Mouse (Mus musculus): ENCODE measurements around the gene Olfr823.
"Not testable (repeated sequence)": the region's sequence is repeated elsewhere in the genome, so short reads cannot be mapped to it uniquely, and the experiment has no call there.

The Olfr823 gene

DNA sequence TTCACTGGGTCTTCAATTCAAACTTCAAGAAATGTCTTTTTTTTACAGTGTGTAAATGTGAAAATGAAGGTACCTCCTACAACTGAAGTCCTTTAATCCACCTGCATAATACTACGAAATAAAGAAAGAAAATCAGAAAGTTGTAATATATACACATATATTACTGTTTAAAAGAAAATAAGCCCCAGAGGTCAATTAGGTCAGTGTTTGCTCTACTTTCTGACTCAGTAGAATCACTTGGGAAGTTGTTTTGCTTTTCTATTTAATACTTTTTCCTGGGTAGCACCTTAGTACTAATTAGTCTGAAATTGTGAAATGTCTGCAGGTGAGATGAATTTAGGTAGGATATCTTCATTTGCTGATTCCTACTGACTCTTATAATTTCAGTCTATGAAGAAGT lies at the start of gene Olfr823:
Gene Olfr823, minus strand, starts transcription at position 101 of the 400 bp plus-strand sequence.
- not testable (repeated sequence) for DNase-seq (ENCODE audit: low spot score)

DNA sequence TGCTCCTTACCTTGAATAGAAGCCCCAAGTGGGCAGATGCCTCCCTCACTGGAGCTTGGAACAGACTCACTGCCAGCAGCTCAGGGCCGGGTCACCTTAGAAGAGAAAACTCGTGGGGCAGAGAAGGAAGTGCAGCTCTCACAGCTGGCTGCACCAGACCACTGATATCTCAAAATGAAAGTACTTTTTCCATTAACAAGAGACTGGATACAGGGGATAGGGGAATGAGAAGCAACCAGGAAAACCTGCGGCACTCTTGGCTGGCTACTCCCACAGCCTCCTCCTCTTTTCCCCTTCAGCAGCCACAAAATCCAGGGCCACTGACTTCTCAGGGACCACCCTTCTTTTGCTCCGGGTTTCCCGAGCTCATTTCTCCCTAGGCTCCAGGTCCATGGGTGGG lies 28.9 kb upstream of the Olfr823 start:
- DNase-seq (ENCODE audit: low spot score), result no peak

DNA sequence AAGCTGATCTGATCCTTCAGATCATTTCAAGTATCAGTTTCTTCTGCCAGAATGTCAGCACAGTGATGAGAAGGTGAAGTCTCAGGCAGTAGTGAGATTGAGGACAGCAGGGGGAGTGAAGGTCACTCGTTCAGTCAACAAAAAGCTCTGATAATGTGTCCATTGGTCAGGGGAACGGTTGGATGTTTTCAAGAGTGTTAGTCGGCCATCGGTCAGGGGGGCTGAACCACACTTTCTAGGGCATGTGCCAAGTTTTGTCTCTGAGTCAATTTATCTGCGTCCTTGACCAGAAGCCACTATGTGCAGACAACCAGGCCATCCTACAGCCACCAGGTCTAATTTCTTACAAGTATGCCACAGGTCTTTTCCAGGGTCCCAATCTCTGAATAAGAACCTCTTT lies 27.3 kb upstream of the Olfr823 start:
- not testable (repeated sequence) for DNase-seq (ENCODE audit: low spot score)

DNA sequence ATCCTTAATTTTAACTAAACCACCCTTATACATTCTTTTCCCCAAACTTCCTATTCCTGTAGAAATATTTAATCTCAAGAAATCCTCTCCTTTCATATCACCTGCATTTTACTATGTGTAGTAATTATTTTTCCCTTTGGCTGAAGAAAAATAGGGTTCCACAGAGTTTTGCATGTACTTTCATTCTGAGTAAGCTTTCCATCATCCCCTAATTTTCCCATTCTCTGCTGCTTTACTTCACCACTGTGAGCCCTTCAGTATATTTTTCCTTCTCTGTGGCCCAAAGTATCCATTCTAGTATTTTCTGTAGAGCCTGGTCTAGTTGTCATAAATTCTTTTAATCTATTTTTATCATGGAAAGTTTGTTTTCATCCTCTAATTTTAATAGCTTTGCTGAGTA lies 19.6 kb upstream of the Olfr823 start:
- DNase-seq (ENCODE audit: low spot score), result no peak

DNA sequence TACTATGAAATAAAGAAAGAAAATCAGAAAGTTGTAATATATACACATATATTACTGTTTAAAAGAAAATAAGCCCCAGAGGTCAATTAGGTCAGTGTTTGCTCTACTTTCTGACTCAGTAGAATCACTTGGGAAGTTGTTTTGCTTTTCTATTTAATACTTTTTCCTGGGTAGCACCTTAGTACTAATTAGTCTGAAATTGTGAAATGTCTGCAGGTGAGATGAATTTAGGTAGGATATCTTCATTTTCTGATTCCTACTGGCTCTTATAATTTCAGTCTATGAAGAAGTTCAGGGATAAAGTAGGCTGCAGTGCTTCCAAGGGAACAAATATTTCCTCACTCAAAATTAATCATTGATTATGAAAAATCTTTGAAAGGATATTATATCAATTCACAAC lies 14.7 kb upstream of the Olfr823 start, which contains the start of gene Olfr824:
Gene Olfr824, minus strand, starts transcription at position 101 of the 400 bp plus-strand sequence.
- DNase-seq (ENCODE audit: low spot score), result not testable (repeated sequence)

DNA sequence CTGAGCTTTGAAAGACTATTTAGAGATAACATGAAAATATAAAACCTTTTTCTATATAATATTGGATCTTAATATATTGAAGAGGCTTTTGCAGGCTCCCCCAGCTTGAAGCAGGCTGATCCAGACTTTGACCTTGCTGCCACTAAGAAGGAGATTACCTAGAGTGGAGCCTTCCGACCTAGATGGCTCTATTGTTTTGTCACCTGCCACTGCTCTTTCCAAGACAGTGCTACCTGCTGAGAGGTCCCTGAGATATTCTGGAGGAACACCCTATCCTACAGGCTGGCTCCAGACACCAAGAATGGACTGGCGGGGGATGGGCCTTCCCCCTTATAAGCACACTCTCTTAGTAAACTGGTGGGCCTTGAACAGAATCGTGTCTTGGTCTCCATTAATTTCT lies 862 bp upstream of the Olfr823 start:
- DNase-seq (ENCODE audit: low spot score), result not testable (repeated sequence)

DNA sequence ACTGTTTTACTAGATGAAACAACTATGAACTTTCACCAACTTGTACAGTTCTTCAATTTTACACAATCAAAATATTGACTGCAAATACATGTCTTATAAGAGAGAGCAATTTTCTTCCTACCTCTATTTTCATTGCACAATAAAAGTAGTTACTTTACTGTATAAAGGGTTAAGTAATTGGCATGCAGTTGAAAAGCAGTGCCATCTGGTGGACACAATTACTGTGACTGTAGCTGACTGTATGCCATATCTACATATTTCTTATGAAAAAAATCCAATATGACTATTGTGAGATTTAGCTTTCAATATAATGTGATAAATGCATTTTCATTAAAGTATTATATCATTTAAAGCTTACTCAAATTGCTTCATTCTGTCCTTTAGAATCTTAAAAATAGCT lies 19.1 kb downstream of the Olfr823 start:
- DNase-seq (ENCODE audit: low spot score), result no peak

DNA sequence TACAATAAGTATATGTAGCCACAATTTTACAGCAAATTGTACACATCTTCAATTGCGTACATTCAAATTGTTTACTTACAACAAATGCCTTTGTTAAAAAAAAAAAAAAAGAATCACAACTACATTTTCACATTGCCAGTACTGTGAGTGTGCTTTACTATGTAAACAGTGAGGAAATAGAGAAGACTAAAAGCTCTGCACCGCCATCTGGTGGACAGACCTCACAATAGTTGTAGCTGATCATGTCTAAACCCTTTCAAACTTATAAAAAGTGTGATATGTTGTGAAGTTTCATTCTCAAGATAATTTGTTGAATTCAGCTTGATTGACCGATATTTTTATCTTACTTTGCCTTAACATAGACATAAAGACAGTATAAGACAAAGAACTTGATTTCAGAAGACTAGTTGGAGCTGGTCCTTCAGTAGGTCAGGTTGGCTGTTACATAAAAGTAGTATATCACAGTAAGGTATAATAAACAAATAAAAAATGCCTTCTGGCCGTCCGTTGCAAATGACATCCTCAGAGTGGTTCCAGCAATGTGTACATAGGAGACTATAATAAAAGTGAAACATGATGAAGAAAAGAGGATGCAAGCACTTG lies 22.2 kb downstream of the Olfr823 start:
- DNase-seq (ENCODE audit: low spot score), result peak; percentile 60

DNA sequence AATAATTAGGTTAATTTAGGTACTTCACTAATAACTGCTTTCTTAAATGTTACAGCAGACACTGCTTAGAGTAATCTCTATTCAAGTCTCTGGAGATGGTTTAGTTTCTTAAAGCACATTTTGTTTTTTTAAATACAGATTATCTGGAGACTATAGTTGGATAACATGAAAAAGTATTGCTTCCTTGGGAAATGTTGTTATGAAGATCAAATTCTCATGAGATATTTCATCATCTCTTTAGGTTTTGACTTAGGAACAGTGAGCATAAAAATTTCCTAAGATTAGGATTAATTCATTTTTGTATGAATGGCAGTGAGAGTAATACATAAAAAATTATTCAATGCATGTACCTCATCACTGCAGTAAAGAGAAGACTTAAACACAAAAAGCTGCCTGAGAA lies 44.3 kb downstream of the Olfr823 start, which contains the start of gene Olfr822:
Gene Olfr822, plus strand, starts transcription at position 301 of the 400 bp plus-strand sequence.
- DNase-seq (ENCODE audit: low spot score), result no peak

All from MN1 (cell line).